Mouse (Mus musculus) G1E (cell line): ENCODE measurements around the gene Myo1h. TPM values are rescaled to one million over a fixed set of nuclear protein-coding genes. Genes with fewer than 3 reads are reported as not detected.

Source experiments
- ATAC-seq: 2 replicates; pipeline ENCODE4 v1.8.0; 2016; ENCODE audit warnings: mild to moderate bottlenecking; ENCODE audit not compliant: insufficient number of reproducible peaks, poor library complexity, low FRiP score, severe bottlenecking; ENCODE audit errors: extremely low read depth
- DNase-seq: peaks from one replicate; pipeline ENCODE4 v3.0.0; 2012; ENCODE audit warnings: low spot score
- H3K27me3 ChIP-seq: 2 replicates; pipeline ENCODE4 v1.6.1; 2012; ENCODE audit warnings: mild to moderate bottlenecking, low read length, inconsistent platforms; ENCODE audit not compliant: insufficient read depth
- H3K36me3 ChIP-seq: replicated peaks from 2 replicates; pipeline ENCODE3; 2012; ENCODE audit warnings: mild to moderate bottlenecking, inconsistent platforms
- H3K4me1 ChIP-seq: 2 replicates; pipeline ENCODE4 v1.6.1; 2012; ENCODE audit warnings: low read depth, low read length, inconsistent platforms, mixed read lengths; ENCODE audit not compliant: insufficient read depth
- H3K4me3 ChIP-seq: 2 replicates; pipeline ENCODE4 v1.5.1; 2012; ENCODE audit warnings: low read depth, mild to moderate bottlenecking, inconsistent platforms, low read length, moderate library complexity, mixed read lengths
- H3K9me3 ChIP-seq: replicated peaks from 2 replicates; pipeline ENCODE4 v1.6.1; 2012; ENCODE audit warnings: inconsistent platforms
- CTCF ChIP-seq: IDR thresholded peaks from 2 replicates; pipeline ENCODE4 v1.5.1; 2012; ENCODE audit warnings: low read depth, low read length, inconsistent platforms, mixed read lengths
- GATA1 ChIP-seq: IDR thresholded peaks from 2 replicates; pipeline ENCODE4 v1.6.1; 2012; ENCODE audit warnings: borderline replicate concordance, low read length, inconsistent platforms, mixed read lengths
- GATA2 ChIP-seq: IDR thresholded peaks from 2 replicates; pipeline ENCODE4 v1.6.1; 2012; ENCODE audit warnings: low read depth, low read length, inconsistent platforms, borderline replicate concordance
- POLR2AphosphoS5 ChIP-seq: IDR thresholded peaks from 2 replicates; pipeline ENCODE4 v1.6.1; 2012; ENCODE audit warnings: low read depth, low read length, inconsistent platforms; ENCODE audit not compliant: insufficient replicate concordance
- TAL1 ChIP-seq: conservative IDR thresholded peaks from 2 replicates; pipeline ENCODE4 v1.6.1; 2012; ENCODE audit warnings: low read depth, low read length, inconsistent platforms, mixed read lengths
- polyA plus RNA-seq: library from polyadenylated mRNA; stranded (reverse); fragments of >175 nt; gene quantifications from 2 replicates; pipeline ENCODE4 v1.2.3, GENCODE M21; 2012
- total RNA-seq, 2 experiments: library from RNA; stranded (forward) in 1 of 2; stranded (reverse) in 1 of 2; fragments of 200-1000 nt in 1 of 2; fragments of >200 nt in 1 of 2; fragmentation: Nextera tagmentation in 1 of 2; gene quantifications; 2 replicates each; pipeline ENCODE4 v1.2.3; 2014 to 2017

Gene Myo1h
- total RNA-seq (2014; fragmentation: Nextera tagmentation) (not detected in 2 replicates), total RNA-seq (2017) (0.66 and 0.87 TPM in 2 replicates), polyA plus RNA-seq (not detected in 2 replicates)

DNA sequence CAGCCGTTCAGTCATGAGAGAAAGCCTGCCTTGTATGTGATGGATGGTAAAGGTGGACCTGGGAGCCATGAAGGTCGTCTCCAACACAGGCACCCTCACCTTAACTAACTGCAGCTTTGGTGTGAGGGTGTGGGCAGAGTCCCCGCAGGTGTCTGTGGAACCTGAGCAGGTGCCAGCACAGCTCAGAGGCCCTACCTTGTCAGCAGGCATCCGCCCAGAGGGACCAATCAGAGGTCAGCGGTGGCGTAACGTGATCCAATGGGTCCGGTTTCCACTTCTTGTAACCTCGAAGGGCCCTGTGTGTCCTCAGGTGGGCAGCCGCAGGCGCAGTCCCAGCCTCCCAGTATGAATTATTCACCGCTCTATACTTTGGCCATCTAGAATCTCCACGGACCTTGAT is at the start of gene Myo1h:
Gene Myo1h, plus strand, starts transcription at position 293 of the 400 bp plus-strand sequence.
- TF ChIP-seq CTCF (no peak), GATA1 (no peak), POLR2AphosphoS5 (no peak), TAL1 (no peak), GATA2 (no peak)
- H3K36me3 ChIP-seq = no peaks in the 10 kb centered on the region
- no peaks in the 10 kb centered on the region for H3K4me1 ChIP-seq
- no peak within 1 kb of the TSS for H3K4me3 ChIP-seq
- DNase-seq = no peak
- no peaks in the 10 kb centered on the region for H3K9me3 ChIP-seq
- H3K27me3 ChIP-seq = peaks cover 5% of the 10 kb centered on the region; the same call in 1 of the 2 replicates
- no peak for ATAC-seq

DNA sequence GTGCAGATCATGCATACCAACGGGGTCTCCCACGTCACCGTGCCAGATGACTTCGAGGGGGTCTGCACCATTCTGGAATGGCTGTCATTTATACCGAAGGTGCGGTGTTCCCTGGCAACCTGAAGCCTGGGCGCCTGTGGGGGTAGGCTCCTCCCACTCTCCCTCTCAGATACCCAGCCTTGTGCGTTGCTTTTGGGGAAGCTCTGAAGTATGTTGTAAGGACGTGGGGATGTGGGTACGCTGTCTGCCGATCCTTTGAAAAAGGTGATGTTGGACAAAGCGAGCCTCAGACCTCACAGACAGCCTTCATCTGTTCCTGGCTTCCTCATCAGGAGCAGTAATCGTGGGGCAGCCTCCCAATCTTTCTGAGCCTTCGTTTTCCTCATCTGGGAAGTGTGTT is 49.2 kb upstream of the Myo1h start:
- Histone ChIP-seq H3K9me3 (no peaks in the 10 kb centered on the region), H3K27me3 (peaks cover 3% of the 10 kb centered on the region; the same call in 1 of the 2 replicates), H3K4me1 (no peaks in the 10 kb centered on the region), H3K4me3 (no peak overlapping the region), H3K36me3 (no peaks in the 10 kb centered on the region)
- no peak for ATAC-seq
- DNase-seq = no peak
- TF ChIP-seq TAL1 (no peak), POLR2AphosphoS5 (no peak), GATA1 (no peak), GATA2 (no peak), CTCF (no peak)

DNA sequence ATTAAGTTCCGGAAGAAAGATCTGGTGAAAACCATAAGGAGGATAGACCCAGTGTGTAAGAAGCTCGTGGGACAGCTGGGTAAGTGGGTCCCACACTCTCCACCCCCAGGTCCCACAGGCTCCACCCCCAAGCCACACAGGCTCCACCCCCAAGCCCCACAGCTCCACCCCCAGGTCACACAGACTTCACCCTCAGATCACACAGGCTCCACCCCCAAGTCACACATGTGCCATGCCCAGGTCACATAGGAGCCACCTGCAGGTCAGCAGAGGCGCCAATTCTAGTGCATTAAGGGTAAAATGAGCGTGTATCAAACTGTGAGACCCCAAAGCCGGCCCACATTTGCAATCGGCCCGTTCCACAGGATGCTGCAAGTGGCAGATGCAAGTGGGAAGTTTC is 42.5 kb upstream of the Myo1h start:
- Histone ChIP-seq H3K9me3 (no peaks in the 10 kb centered on the region), H3K4me1 (0 out of 2 replicates have a peak, but pooled peaks cover 6% of the 10 kb centered on the region), H3K36me3 (no peaks in the 10 kb centered on the region), H3K27me3 (peaks cover 9% of the 10 kb centered on the region; the same call in 1 of the 2 replicates), H3K4me3 (no peak overlapping the region)
- ATAC-seq (no peak), DNase-seq (no peak)
- TF ChIP-seq POLR2AphosphoS5 (no peak), TAL1 (no peak), GATA2 (no peak), GATA1 (no peak), CTCF (no peak)

DNA sequence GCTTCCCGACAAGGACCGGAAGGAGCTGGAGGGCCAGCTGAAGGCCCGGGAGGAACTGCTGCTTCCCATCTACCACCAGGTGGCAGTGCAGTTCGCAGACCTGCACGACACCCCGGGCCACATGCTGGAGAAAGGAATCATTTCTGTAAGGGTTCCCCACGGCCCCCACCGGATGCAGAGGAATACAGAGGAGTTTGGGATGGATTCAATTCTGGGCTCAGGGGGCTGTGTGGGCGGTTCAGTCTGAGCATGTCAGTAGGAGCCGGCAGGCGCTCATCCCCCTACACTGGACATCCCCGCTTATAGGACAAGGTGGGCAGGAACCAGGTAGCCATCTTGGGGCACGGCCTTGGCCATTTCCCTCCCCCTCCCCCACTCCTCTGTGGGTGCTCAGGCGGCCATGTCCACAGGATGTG is 40.8 kb upstream of the Myo1h start:
- TF ChIP-seq GATA1 (no peak), POLR2AphosphoS5 (no peak), CTCF (peak; percentile 77)
- Histone ChIP-seq H3K4me3 (no peak overlapping the region), H3K27me3 (peaks cover 9% of the 10 kb centered on the region; the same call in 1 of the 2 replicates), H3K9me3 (no peaks in the 10 kb centered on the region), H3K36me3 (no peaks in the 10 kb centered on the region), H3K4me1 (0 out of 2 replicates have a peak, but pooled peaks cover 6% of the 10 kb centered on the region)
- no peak for ATAC-seq
- peak; percentile 63 for DNase-seq

DNA sequence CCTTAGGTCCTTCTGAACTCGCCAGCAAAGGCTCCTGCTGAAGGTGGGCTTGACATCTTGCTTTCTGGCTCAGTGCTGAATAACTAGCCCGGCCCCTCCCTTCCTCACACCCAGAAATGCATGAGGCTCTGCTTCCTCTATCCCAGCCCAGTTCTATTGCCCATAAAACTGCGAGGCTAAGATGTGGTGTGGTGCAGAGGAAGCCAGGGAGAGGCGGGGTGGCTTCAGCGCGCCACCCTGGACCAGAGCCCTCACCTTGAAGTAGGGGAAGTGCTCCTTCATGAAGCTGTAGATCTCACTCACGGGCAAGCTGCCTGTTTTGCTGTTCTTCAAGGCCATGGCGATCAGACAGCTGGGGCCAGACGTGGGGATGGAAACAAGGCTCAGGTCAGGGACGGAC is 29.5 kb upstream of the Myo1h start:
- Histone ChIP-seq H3K9me3 (no peaks in the 10 kb centered on the region), H3K36me3 (no peaks in the 10 kb centered on the region), H3K4me1 (no peaks in the 10 kb centered on the region), H3K4me3 (no peak overlapping the region), H3K27me3 (peaks cover 8% of the 10 kb centered on the region; the same call in 1 of the 2 replicates)
- TF ChIP-seq TAL1 (no peak), GATA2 (no peak), GATA1 (no peak), POLR2AphosphoS5 (no peak), CTCF (no peak)
- ATAC-seq (no peak), DNase-seq (no peak)

DNA sequence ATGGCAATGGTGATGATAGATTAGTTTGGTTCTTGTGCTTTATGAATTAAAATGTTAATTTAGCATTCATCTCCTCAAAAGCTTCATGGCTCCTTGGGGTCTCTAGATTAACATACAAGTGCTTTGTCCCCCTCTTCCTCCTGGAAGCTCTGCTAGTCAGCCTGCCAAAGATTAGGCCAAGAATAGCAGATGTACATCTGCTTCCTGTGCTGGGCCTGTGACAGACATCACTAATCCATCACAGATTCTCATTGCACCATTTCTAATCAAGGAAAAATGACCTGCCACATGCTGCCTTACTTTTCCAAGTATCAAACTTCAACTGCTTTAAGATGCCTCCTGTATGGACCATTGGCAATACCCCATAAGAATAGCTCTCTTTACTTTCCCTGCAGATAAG is 27.5 kb upstream of the Myo1h start:
- Histone ChIP-seq H3K9me3 (no peaks in the 10 kb centered on the region), H3K27me3 (peaks cover 9% of the 10 kb centered on the region; the same call in 1 of the 2 replicates), H3K36me3 (no peaks in the 10 kb centered on the region), H3K4me1 (no peaks in the 10 kb centered on the region), H3K4me3 (no peak overlapping the region)
- no peak for TF ChIP-seq CTCF
- TF ChIP-seq POLR2AphosphoS5 = no peak
- no peak for TF ChIP-seq TAL1
- no peak for TF ChIP-seq GATA2
- TF ChIP-seq GATA1 = no peak
- DNase-seq (no peak), ATAC-seq (no peak)

DNA sequence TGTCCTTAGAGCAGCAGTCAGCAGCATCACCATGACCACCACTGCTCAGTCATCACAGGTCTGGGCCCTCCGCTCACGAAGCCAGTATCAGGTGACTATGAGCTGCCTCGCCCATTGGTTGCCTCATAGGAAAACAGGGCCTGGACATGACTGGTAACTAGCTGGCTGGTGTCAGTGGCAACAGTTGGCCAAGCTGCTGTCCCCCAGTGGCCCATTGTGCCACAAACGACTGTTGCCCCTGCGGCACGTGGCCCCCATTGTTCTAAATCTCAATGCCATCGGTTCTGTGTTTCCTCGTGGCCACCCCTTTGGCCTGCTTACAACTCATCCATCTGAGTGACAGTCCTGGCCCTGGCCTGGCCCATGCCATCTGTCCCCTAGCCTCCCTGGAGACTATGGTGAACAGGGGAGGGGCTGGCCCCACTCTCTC is 24.9 kb upstream of the Myo1h start:
- peaks cover 10% of the 10 kb centered on the region; the same call in 1 of the 2 replicates for H3K27me3 ChIP-seq
- no peaks in the 10 kb centered on the region for H3K4me1 ChIP-seq
- H3K9me3 ChIP-seq = no peaks in the 10 kb centered on the region
- H3K36me3 ChIP-seq = no peaks in the 10 kb centered on the region
- DNase-seq = no peak
- H3K4me3 ChIP-seq = no peak overlapping the region
- no peak for TF ChIP-seq POLR2AphosphoS5
- no peak for TF ChIP-seq TAL1
- no peak for TF ChIP-seq GATA1
- TF ChIP-seq CTCF = no peak
- ATAC-seq = no peak
